Mouse (Mus musculus) spleen, postnatal 4 days (tissue): ENCODE measurements around the gene Btg1-ps1.
"Not testable (repeated sequence)": the region's sequence is repeated elsewhere in the genome, so short reads cannot be mapped to it uniquely, and the experiment has no call there.

Source experiments
- DNase-seq, 2 experiments: peaks; one replicate each; pipeline ENCODE4 v3.0.0; 2022; ENCODE audit warnings: low spot score in 2 of 2

Btg1-ps1 gene

GRCm38 (mm10) chrX:38018597-38018996, at the start of gene Btg1-ps1:
Gene Btg1-ps1 (minus strand): TSS chrX:38018815.
- DNase-seq = not testable (repeated sequence)

- no peak for DNase-seq
These were observed 47.6 kb upstream of the Btg1-ps1 start, which contains the start of gene Rhox10 for GRCm38 (mm10) chrX:38066175-38066574. Gene Rhox10 (plus strand): TSS chrX:38066475.

- no peak for DNase-seq
These were observed 42.9 kb upstream of the Btg1-ps1 start for GRCm38 (mm10) chrX:38061544-38061943.

GRCm38 (mm10) chrX:38043014-38043413, 24.4 kb upstream of the Btg1-ps1 start, which contains the start of gene Btg1-ps2:
Gene Btg1-ps2 (minus strand): TSS chrX:38043114.
- not testable (repeated sequence) for DNase-seq

GRCm38 (mm10) chrX:38039666-38040065, 21.1 kb upstream of the Btg1-ps1 start:
- DNase-seq = no peak

GRCm38 (mm10) chrX:38033841-38034240, 15.2 kb upstream of the Btg1-ps1 start:
- peak in 1 of 2 experiments; percentile 34 for DNase-seq

GRCm38 (mm10) chrX:38008756-38009155, 9.9 kb downstream of the Btg1-ps1 start:
- no peak for DNase-seq
